Mouse (Mus musculus): ENCODE results near the gene Ptprj.

The Ptprj gene

GRCm38 (mm10) chr2:90580236-90581005 lies at the start of gene Ptprj:
Gene Ptprj (minus strand): TSS chr2:90580647.
- peak; percentile 76 for DNase-seq (ENCODE audit: low read depth, low spot score)

GRCm38 (mm10) chr2:90629552-90629951 lies 49.1 kb upstream of the Ptprj start:
- DNase-seq (ENCODE audit: low read depth, low spot score): no peak

GRCm38 (mm10) chr2:90628261-90628660 lies 47.8 kb upstream of the Ptprj start:
- DNase-seq (ENCODE audit: low read depth, low spot score): no peak

- DNase-seq (ENCODE audit: low read depth, low spot score): peak; percentile 78
Observed at GRCm38 (mm10) chr2:90624920-90625319, 44.5 kb upstream of the Ptprj start.

GRCm38 (mm10) chr2:90624339-90624738 lies 43.9 kb upstream of the Ptprj start:
- DNase-seq (ENCODE audit: low read depth, low spot score): no peak

- no peak for DNase-seq (ENCODE audit: low read depth, low spot score)
Observed at GRCm38 (mm10) chr2:90620815-90621214, 40.4 kb upstream of the Ptprj start.

- no peak for DNase-seq (ENCODE audit: low read depth, low spot score)
Observed at GRCm38 (mm10) chr2:90619648-90620047, 39.2 kb upstream of the Ptprj start.

GRCm38 (mm10) chr2:90614651-90615171 lies 34.3 kb upstream of the Ptprj start:
- DNase-seq (ENCODE audit: low read depth, low spot score): no peak

- no peak for DNase-seq (ENCODE audit: low read depth, low spot score)
Observed at GRCm38 (mm10) chr2:90613591-90613990, 33.1 kb upstream of the Ptprj start.

- no peak for DNase-seq (ENCODE audit: low read depth, low spot score)
Observed at GRCm38 (mm10) chr2:90613006-90613405, 32.6 kb upstream of the Ptprj start.

GRCm38 (mm10) chr2:90611959-90612571 lies 31.6 kb upstream of the Ptprj start:
- DNase-seq (ENCODE audit: low read depth, low spot score): peak; percentile 77

GRCm38 (mm10) chr2:90601056-90601455 lies 20.6 kb upstream of the Ptprj start:
- DNase-seq (ENCODE audit: low read depth, low spot score): no peak

GRCm38 (mm10) chr2:90588141-90588540 lies 7.7 kb upstream of the Ptprj start:
- no peak for DNase-seq (ENCODE audit: low read depth, low spot score)

- DNase-seq (ENCODE audit: low read depth, low spot score): no peak
Observed at GRCm38 (mm10) chr2:90584506-90584905, 4.1 kb upstream of the Ptprj start.

- no peak for DNase-seq (ENCODE audit: low read depth, low spot score)
Observed at GRCm38 (mm10) chr2:90583628-90584131, 3.2 kb upstream of the Ptprj start.

GRCm38 (mm10) chr2:90582814-90583213 lies 2.4 kb upstream of the Ptprj start:
- no peak for DNase-seq (ENCODE audit: low read depth, low spot score)

GRCm38 (mm10) chr2:90582311-90582710 lies 1.9 kb upstream of the Ptprj start:
- DNase-seq (ENCODE audit: low read depth, low spot score): no peak

GRCm38 (mm10) chr2:90581796-90582125 lies 1.3 kb upstream of the Ptprj start:
- no peak for DNase-seq (ENCODE audit: low read depth, low spot score)

GRCm38 (mm10) chr2:90581006-90581795 lies 754 bp upstream of the Ptprj start:
- no peak for DNase-seq (ENCODE audit: low read depth, low spot score)

- peak; percentile 58 for DNase-seq (ENCODE audit: low read depth, low spot score)
Observed at GRCm38 (mm10) chr2:90579728-90580235, 665 bp downstream of the Ptprj start.

GRCm38 (mm10) chr2:90579038-90579727 lies 1.3 kb downstream of the Ptprj start:
- DNase-seq (ENCODE audit: low read depth, low spot score): no peak
